Mouse (Mus musculus): Measurements from ENCODE around the gene Pdlim7.

- TF ChIP-seq EP300 (IDR thresholded peaks at IDR 0.05; ENCODE audit: low read depth in 1 of 2, low read length in 2 of 2) (no peak), POLR2A (IDR thresholded peaks at IDR 0.05; ENCODE audit: control insufficient read depth in 1 of 2, insufficient read depth in 1 of 2, low read depth in 1 of 2, low read length in 2 of 2, poor library complexity in 1 of 2) (no peak), CHD2 (IDR thresholded peaks at IDR 0.05; ENCODE audit: low read length) (no peak), ELF1 (IDR thresholded peaks at IDR 0.05; ENCODE audit: low read depth, low read length) (no peak), CTCF (IDR thresholded peaks at IDR 0.05 in 2 of 3, conservative IDR thresholded peaks at IDR 0.05 in 1 of 3; ENCODE audit: control insufficient read depth in 1 of 3, insufficient read depth in 1 of 3, low read depth in 2 of 3, low read length in 3 of 3, poor library complexity in 1 of 3, severe bottlenecking in 1 of 3) (no peak), TAL1 (IDR thresholded peaks at IDR 0.05; ENCODE audit: low read length) (no peak), GABPA (IDR thresholded peaks at IDR 0.05; ENCODE audit: low read depth, low read length) (no peak), NRF1 (IDR thresholded peaks at IDR 0.05; ENCODE audit: insufficient read depth, low read depth, low read length, poor library complexity, severe bottlenecking) (no peak), POLR2AphosphoS5 (IDR thresholded peaks at IDR 0.05; ENCODE audit: borderline replicate concordance, low read depth, low read length) (no peak), MEF2A (IDR thresholded peaks at IDR 0.05; ENCODE audit: extremely low read depth, insufficient replicate concordance, low read depth, low read length, poor library complexity, severe bottlenecking) (no peak)
Observed at GRCm38 (mm10) chr13:55477492-55477891, 36.0 kb downstream of the Pdlim7 start.

Data from MEL (cell line).